Mouse (Mus musculus) heart, postnatal 10 days (tissue): ENCODE results near the gene Insc. TPM values are rescaled to one million over a fixed set of nuclear protein-coding genes. Genes with fewer than 3 reads are reported as not detected.

Source experiments
- DNase-seq, 2 experiments: peaks; one replicate each; pipeline ENCODE4 v3.0.0; 2021
- intact Hi-C: fragments of 180-260 bp; cut with DNase I; formaldehyde crosslinking; loops from one replicate; pipeline ENCODE4 v1.15.1; 2025
- total RNA-seq, 2 experiments: library from RNA; stranded (reverse); gene quantifications; 2 replicates each; pipeline ENCODE4 v1.2.3; 2021

Insc gene
- total RNA-seq, 2 experiments from 2014 or later: 1.1 to 1.2 TPM

DNA sequence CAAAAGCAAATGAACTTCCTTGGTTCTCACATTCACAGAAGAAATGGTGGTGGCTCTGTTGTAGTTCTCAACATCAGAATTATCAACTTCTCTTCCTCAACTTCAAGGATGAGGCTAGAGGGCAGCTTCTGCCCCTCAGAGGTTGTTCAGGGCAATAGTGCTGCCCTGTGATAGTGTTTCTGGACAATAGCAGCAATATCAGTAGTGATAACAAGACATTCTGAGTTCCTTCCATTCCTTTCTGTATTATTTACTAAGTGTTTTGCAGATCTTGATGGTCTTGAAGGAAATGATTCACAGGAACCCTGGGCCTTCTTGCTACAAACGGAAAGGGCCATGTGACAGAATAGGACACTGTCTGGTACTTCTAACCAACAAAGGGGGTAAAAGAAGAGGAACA is 150.4 kb downstream of the Insc start:
- no peak for DNase-seq
- intact Hi-C loops: no loop called here

DNA sequence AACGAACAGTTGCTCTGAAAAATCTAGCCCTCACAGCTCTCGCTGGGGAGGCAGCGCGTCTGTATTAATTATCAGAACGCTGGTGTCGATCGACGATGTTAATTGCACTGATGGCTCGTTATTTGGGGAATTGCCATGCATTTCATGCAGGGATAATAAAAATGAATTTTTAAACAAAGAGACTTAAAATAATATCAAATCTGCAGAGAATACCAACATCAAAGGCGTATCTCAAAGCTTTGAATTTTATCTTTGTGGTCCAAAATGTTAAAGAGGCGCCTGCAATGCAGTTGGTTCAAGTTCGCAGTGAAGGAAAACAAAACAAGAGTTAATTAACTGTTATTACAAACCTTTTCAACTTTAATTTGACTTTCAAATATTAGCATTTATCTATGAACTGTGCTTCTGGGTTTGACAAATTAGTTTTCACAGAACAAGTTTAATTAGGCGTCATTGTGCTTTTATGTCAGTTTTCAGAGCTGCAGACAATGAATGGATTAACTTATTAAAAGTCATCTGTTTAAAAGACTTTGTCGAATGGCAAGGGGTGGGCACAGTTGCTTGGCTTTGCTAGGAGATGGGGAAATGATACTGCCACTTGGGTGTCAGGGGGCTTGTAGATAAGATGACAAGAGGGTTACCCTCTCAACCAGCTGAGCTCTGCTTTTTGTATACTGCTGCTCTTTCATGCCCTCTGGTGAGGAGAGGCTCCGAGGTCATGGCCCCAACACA is 153.6 kb downstream of the Insc start:
- DNase-seq: no peak
- intact Hi-C loops: no loop called here

Other genes starting within 250 kb of the Insc start
- gene Cyp2r1, start 180.7 kb upstream of the Insc start, total RNA-seq: 1 to 10 TPM; 1.0 to 1.1 TPM
- not detected for gene Calca, start 107.3 kb upstream of the Insc start, total RNA-seq
- under 1 TPM; 0.47 to 0.74 TPM for gene Calcb, start 25.1 kb upstream of the Insc start, total RNA-seq